Mouse (Mus musculus) cerebellum, adult 2 months (tissue): Measurements from ENCODE around the gene Eif1ax. TPM values are rescaled to one million over a fixed set of nuclear protein-coding genes. Genes with fewer than 3 reads are reported as not detected.
"Not testable (repeated sequence)": the region's sequence is repeated elsewhere in the genome, so short reads cannot be mapped to it uniquely, and the experiment has no call there.

ENCODE experiments used
- DNase-seq, 2 experiments: peaks; one replicate each; pipeline ENCODE4 v3.0.0; 2021
- H3K27ac ChIP-seq: fragments of 200-500 bp; 2 replicates; pipeline ENCODE4 v1.5.1; 2012; ENCODE audit warnings: low read length, control low read depth, inconsistent platforms; ENCODE audit not compliant: insufficient read depth
- H3K27me3 ChIP-seq: fragments of 200-500 bp; 2 replicates; pipeline ENCODE4 v1.6.1; 2012; ENCODE audit warnings: inconsistent platforms, mild to moderate bottlenecking, low read length, moderate library complexity; ENCODE audit not compliant: control insufficient read depth, insufficient read depth
- H3K4me1 ChIP-seq: fragments of 200-500 bp; 2 replicates; pipeline ENCODE4 v1.6.1; 2011; ENCODE audit warnings: low read length; ENCODE audit not compliant: control insufficient read depth, insufficient read depth
- H3K4me3 ChIP-seq: fragments of 200-500 bp; replicated peaks from 2 replicates; pipeline ENCODE3; 2011; ENCODE audit warnings: mild to moderate bottlenecking, low read depth, low read length, control low read depth; ENCODE audit not compliant: insufficient read depth
- CTCF ChIP-seq: fragments of 200-500 bp; IDR thresholded peaks from 2 replicates; pipeline ENCODE4 v1.5.1; 2011; ENCODE audit warnings: low read depth, mild to moderate bottlenecking, control low read depth, low read length, moderate library complexity, borderline replicate concordance; ENCODE audit not compliant: insufficient read depth
- POLR2A ChIP-seq: fragments of 200-500 bp; IDR thresholded peaks from 2 replicates; pipeline ENCODE4 v1.6.1; 2011; ENCODE audit warnings: low read length, control low read depth, borderline replicate concordance; ENCODE audit not compliant: insufficient read depth
- WGBS: fragments of 180-500 bp; shearing (Covaris S2); methylation state at CpG from one replicate; pipeline ENCODE4 v1.1.7; 2018; 5-methylcytosine and 5-hydroxymethylcytosine counted together
- polyA plus RNA-seq: library from polyadenylated mRNA; depleted of rRNA; stranded (reverse); fragments of >200 nt; gene quantifications from 2 replicates; pipeline ENCODE4 v1.2.3, GENCODE M21; 2012; rRNA removed

Gene Eif1ax
- polyA plus RNA-seq, 1 experiment = 76.7 TPM

GRCm38 (mm10) chrX:159414130-159414828 lies 42.3 kb downstream of the Eif1ax start, which contains the start of gene Map7d2:
TSS of gene Map7d2 (plus strand) at chrX:159414572.
- TF ChIP-seq POLR2A (no peak), CTCF (no peak)
- DNase-seq = peak; percentile 71 to 78
- Histone ChIP-seq H3K4me1 (0 out of 2 replicates have a peak, but pooled peaks cover 2% of the 10 kb centered on the region), H3K27ac (peak within 1 kb of the TSS; percentile 52; the same call in 1 of the 2 replicates), H3K27me3 (no peaks in the 10 kb centered on the region), H3K4me3 (peak within 1 kb of the TSS; percentile 98)
- WGBS = 5% methylated on average over 51 of the region's 83 CpGs

- DNase-seq = peak in 1 of 2 experiments; percentile 39
- H3K4me1 ChIP-seq = 0 out of 2 replicates have a peak, but pooled peaks cover 2% of the 10 kb centered on the region
- peak overlapping the region; percentile 98 for H3K4me3 ChIP-seq
- 10% methylated on average over 59 of the region's 65 CpGs for WGBS
- TF ChIP-seq POLR2A = no peak
- no peak for TF ChIP-seq CTCF
- H3K27me3 ChIP-seq = no peaks in the 10 kb centered on the region
- H3K27ac ChIP-seq = peak overlapping the region; percentile 52; the same call in 1 of the 2 replicates
Observed at GRCm38 (mm10) chrX:159414829-159415673, 43.1 kb downstream of the Eif1ax start.

GRCm38 (mm10) chrX:159430507-159430906 lies 58.5 kb downstream of the Eif1ax start:
- not testable (repeated sequence) for H3K4me1 ChIP-seq, DNase-seq, H3K4me3 ChIP-seq, H3K27ac ChIP-seq, H3K27me3 ChIP-seq
- WGBS = 97% methylated on average over 3 of the region's 3 CpGs

Other genes with a start within 250 kb of the Eif1ax start
- gene Rps6ka3, start 161.9 kb upstream of the Eif1ax start, polyA plus RNA-seq = 20.6 and 24.3 TPM in 2 replicates
- 87.1 and 101 TPM in 2 replicates for gene Map7d2, start 42.4 kb downstream of the Eif1ax start, polyA plus RNA-seq
- 8.4 and 9.6 TPM in 2 replicates for gene Bclaf3, start 154.5 kb downstream of the Eif1ax start, polyA plus RNA-seq